Mouse (Mus musculus) thymus, adult 2 months (tissue): Measurements from ENCODE around the gene Pafah2. TPM values are rescaled to one million over a fixed set of nuclear protein-coding genes. Genes with fewer than 3 reads are reported as not detected.

Source experiments
- DNase-seq: peaks from one replicate; pipeline ENCODE4 v3.0.0; 2021
- H3K27ac ChIP-seq: fragments of 200-500 bp; 2 replicates; pipeline ENCODE4 v1.5.1; 2012; ENCODE audit warnings: low read length, control low read depth; ENCODE audit not compliant: control insufficient read depth, insufficient read depth
- H3K27me3 ChIP-seq: fragments of 200-500 bp; 2 replicates; pipeline ENCODE4 v1.6.1; 2012; ENCODE audit warnings: mild to moderate bottlenecking, low read length, moderate library complexity, mixed read lengths; ENCODE audit not compliant: control insufficient read depth, insufficient read depth
- H3K36me3 ChIP-seq: fragments of 200-500 bp; 2 replicates; pipeline ENCODE4 v1.6.1; 2012; ENCODE audit warnings: mild to moderate bottlenecking, low read length, moderate library complexity; ENCODE audit not compliant: control insufficient read depth, insufficient read depth
- H3K4me1 ChIP-seq: fragments of 200-500 bp; replicated peaks from 2 replicates; pipeline ENCODE4 v1.6.1; 2012; ENCODE audit warnings: low read length; ENCODE audit not compliant: control insufficient read depth, insufficient read depth
- H3K4me3 ChIP-seq: fragments of 200-500 bp; 2 replicates; pipeline ENCODE4 v1.5.1; 2012; ENCODE audit warnings: mild to moderate bottlenecking, low read length, control low read depth, moderate library complexity; ENCODE audit not compliant: control insufficient read depth, insufficient read depth
- CTCF ChIP-seq: fragments of 200-500 bp; IDR thresholded peaks from 2 replicates; pipeline ENCODE4 v1.5.1; 2012; ENCODE audit warnings: mild to moderate bottlenecking, control low read depth, low read length, moderate library complexity, borderline replicate concordance; ENCODE audit not compliant: control insufficient read depth, poor library complexity, insufficient read depth; ENCODE audit errors: extremely low read depth
- POLR2A ChIP-seq: fragments of 200-500 bp; IDR thresholded peaks from 2 replicates; pipeline ENCODE4 v1.6.1; 2012; ENCODE audit warnings: mild to moderate bottlenecking, low read length, control low read depth, moderate library complexity; ENCODE audit not compliant: control insufficient read depth, poor library complexity, insufficient read depth; ENCODE audit errors: extremely low read depth
- WGBS: fragments of 180-500 bp; shearing (Covaris S2); methylation state at CpG from one replicate; pipeline ENCODE4 v1.1.7; 2018; 5-methylcytosine and 5-hydroxymethylcytosine counted together
- polyA plus RNA-seq: library from polyadenylated mRNA; depleted of rRNA; stranded (reverse); fragments of >200 nt; gene quantifications from 2 replicates; pipeline ENCODE4 v1.2.3, GENCODE M21; 2012; rRNA removed

Gene Pafah2
- polyA plus RNA-seq, 1 experiment = 12.2 TPM

- Histone ChIP-seq H3K4me3 (no peak overlapping the region), H3K27ac (no peak overlapping the region), H3K36me3 (peaks cover 41% of the 10 kb centered on the region), H3K4me1 (no peaks in the 10 kb centered on the region), H3K27me3 (no peaks in the 10 kb centered on the region)
- TF ChIP-seq POLR2A = no peak
- no peak for TF ChIP-seq CTCF
- no peak for DNase-seq
- 91% methylated on average over 4 of the region's 4 CpGs for WGBS
Observed at GRCm38 (mm10) chr4:134473764-134474163, 77.6 kb downstream of the Pafah2 start.

GRCm38 (mm10) chr4:134474240-134474639, 78.1 kb downstream of the Pafah2 start:
- no peak for TF ChIP-seq CTCF
- TF ChIP-seq POLR2A = no peak
- H3K4me1 ChIP-seq = no peaks in the 10 kb centered on the region
- WGBS = 94% methylated on average over 8 of the region's 8 CpGs
- DNase-seq = no peak
- no peaks in the 10 kb centered on the region for H3K27me3 ChIP-seq
- peaks cover 41% of the 10 kb centered on the region for H3K36me3 ChIP-seq
- no peak overlapping the region for H3K4me3 ChIP-seq
- no peak overlapping the region for H3K27ac ChIP-seq

GRCm38 (mm10) chr4:134476899-134477298, 80.8 kb downstream of the Pafah2 start:
- Histone ChIP-seq H3K4me3 (no peak overlapping the region), H3K36me3 (peaks cover 32% of the 10 kb centered on the region), H3K27me3 (no peaks in the 10 kb centered on the region), H3K27ac (no peak overlapping the region), H3K4me1 (no peaks in the 10 kb centered on the region)
- TF ChIP-seq CTCF (no peak), POLR2A (no peak)
- 94% methylated on average over 8 of the region's 8 CpGs for WGBS
- DNase-seq = no peak

Other genes starting within 250 kb of the Pafah2 start
- 127 and 145 TPM in 2 replicates for gene Cep85, start 209.2 kb upstream of the Pafah2 start, polyA plus RNA-seq
- gene Gm7534, start 193.3 kb upstream of the Pafah2 start, polyA plus RNA-seq = 0.17 and 0.36 TPM in 2 replicates
- 0.11 and 0.16 TPM in 2 replicates for gene Catsper4, start 168.9 kb upstream of the Pafah2 start, polyA plus RNA-seq
- 3.6 and 4.3 TPM in 2 replicates for gene Cnksr1, start 157.9 kb upstream of the Pafah2 start, polyA plus RNA-seq
- not detected in 2 replicates for gene E130218I03Rik, start 152.7 kb upstream of the Pafah2 start, polyA plus RNA-seq
- gene Zfp593, start 150.7 kb upstream of the Pafah2 start, polyA plus RNA-seq = 14.8 and 15.1 TPM in 2 replicates
- gene Gm30191, start 149.4 kb upstream of the Pafah2 start, polyA plus RNA-seq = not detected in 2 replicates
- 5.2 and 6.6 TPM in 2 replicates for gene Grrp1, start 142.2 kb upstream of the Pafah2 start, polyA plus RNA-seq
- 13.3 and 14.4 TPM in 2 replicates for gene Pdik1l, start 108.4 kb upstream of the Pafah2 start, polyA plus RNA-seq
- 0.43 and 5.9 TPM in 2 replicates for gene Trim63, start 81.2 kb upstream of the Pafah2 start, polyA plus RNA-seq
- 1.1 and 2.0 TPM in 2 replicates for gene Slc30a2, start 53.1 kb upstream of the Pafah2 start, polyA plus RNA-seq
- 8.9 and 10.3 TPM in 2 replicates for gene Extl1, start 12.5 kb upstream of the Pafah2 start, polyA plus RNA-seq
- 134 and 274 TPM in 2 replicates for gene Stmn1, start 72.0 kb downstream of the Pafah2 start, polyA plus RNA-seq
- 47.6 and 52.0 TPM in 2 replicates for gene Paqr7, start 100.4 kb downstream of the Pafah2 start, polyA plus RNA-seq
- gene Aunip, start 114.7 kb downstream of the Pafah2 start, polyA plus RNA-seq = 2.1 and 3.8 TPM in 2 replicates
- 69.2 and 77.3 TPM in 2 replicates for gene Mtfr1l, start 139.1 kb downstream of the Pafah2 start, polyA plus RNA-seq
- 7.9 and 9.1 TPM in 2 replicates for gene Selenon, start 155.8 kb downstream of the Pafah2 start, polyA plus RNA-seq